Mouse (Mus musculus): Measurements from ENCODE around the gene Fut2.

- TF ChIP-seq CTCF (IDR thresholded peaks at IDR 0.05; ENCODE audit: borderline replicate concordance, insufficient read depth, low read length) (no peak), POLR2A (IDR thresholded peaks at IDR 0.05; ENCODE audit: low read depth, low read length) (peak; percentile 92)
Observed at GRCm38 (mm10) chr7:45643441-45644178, 22.6 kb downstream of the Fut2 start.
